Mouse (Mus musculus) small intestine, adult 2 months (tissue): Measurements from ENCODE around the gene Actr10.

Experiments used
- CTCF ChIP-seq: fragments of 200-500 bp; IDR thresholded peaks from 2 replicates; pipeline ENCODE4 v1.5.1; 2012; ENCODE audit warnings: low read depth, mild to moderate bottlenecking, control low read depth, inconsistent platforms, low read length, moderate library complexity, mixed read lengths; ENCODE audit not compliant: insufficient replicate concordance, insufficient read length; ENCODE audit errors: extremely low read depth
- POLR2A ChIP-seq: fragments of 200-500 bp; IDR thresholded peaks from 2 replicates; pipeline ENCODE4 v1.6.1; 2012; ENCODE audit warnings: low read depth, mild to moderate bottlenecking, control low read depth, inconsistent platforms, low read length, moderate library complexity

GRCm38 (mm10) chr12:70937150-70937549 lies 507 bp upstream of the Actr10 start:
- TF ChIP-seq CTCF (no peak), POLR2A (no peak)
